Mouse (Mus musculus) cerebellum, postnatal 36 days (tissue): ENCODE data around the gene Isg20l2.

Experiments
- DNase-seq, 2 experiments: peaks; one replicate each; pipeline ENCODE4 v3.0.0; 2021 to 2022; ENCODE audit warnings: mixed read lengths in 2 of 2

Isg20l2 gene

GRCm38 (mm10) chr3:87948378-87949265 lies 18.5 kb downstream of the Isg20l2 start, which contains the start of gene Crabp2:
Gene Crabp2, plus strand, starts transcription at chr3:87948666.
- no peak for DNase-seq

GRCm38 (mm10) chr3:87949266-87949954 lies 19.3 kb downstream of the Isg20l2 start:
- no peak for DNase-seq

GRCm38 (mm10) chr3:87949955-87950515 lies 19.9 kb downstream of the Isg20l2 start:
- DNase-seq = no peak

GRCm38 (mm10) chr3:87951946-87952345 lies 21.8 kb downstream of the Isg20l2 start:
- no peak for DNase-seq

GRCm38 (mm10) chr3:87952440-87952839 lies 22.3 kb downstream of the Isg20l2 start:
- DNase-seq = no peak

- DNase-seq = no peak
Observed at GRCm38 (mm10) chr3:87958056-87958455, 27.9 kb downstream of the Isg20l2 start.

GRCm38 (mm10) chr3:87958476-87958875 lies 28.4 kb downstream of the Isg20l2 start:
- DNase-seq = no peak

GRCm38 (mm10) chr3:87958967-87959366 lies 28.9 kb downstream of the Isg20l2 start:
- no peak for DNase-seq

GRCm38 (mm10) chr3:87959371-87959770 lies 29.3 kb downstream of the Isg20l2 start:
- DNase-seq = no peak

GRCm38 (mm10) chr3:87960191-87960585 lies 30.1 kb downstream of the Isg20l2 start:
- no peak for DNase-seq

- DNase-seq = peak; percentile 66 to 68
Observed at GRCm38 (mm10) chr3:87960586-87961191, 30.6 kb downstream of the Isg20l2 start.

GRCm38 (mm10) chr3:87970184-87970938 lies 40.2 kb downstream of the Isg20l2 start:
- peak; percentile 37 to 49 for DNase-seq

GRCm38 (mm10) chr3:87970939-87971488 lies 40.9 kb downstream of the Isg20l2 start, which contains the start of gene Nes:
Gene Nes, plus strand, starts transcription at chr3:87971078.
- no peak for DNase-seq

GRCm38 (mm10) chr3:87971489-87972202 lies 41.5 kb downstream of the Isg20l2 start:
- DNase-seq = no peak

GRCm38 (mm10) chr3:87972203-87972664 lies 42.1 kb downstream of the Isg20l2 start:
- DNase-seq = no peak

- no peak for DNase-seq
Observed at GRCm38 (mm10) chr3:87972776-87973175, 42.7 kb downstream of the Isg20l2 start.

- no peak for DNase-seq
Observed at GRCm38 (mm10) chr3:87973593-87974380, 43.7 kb downstream of the Isg20l2 start.

GRCm38 (mm10) chr3:87974381-87974987 lies 44.4 kb downstream of the Isg20l2 start:
- DNase-seq = no peak

GRCm38 (mm10) chr3:87979493-87979892 lies 49.4 kb downstream of the Isg20l2 start:
- DNase-seq = no peak

GRCm38 (mm10) chr3:87980085-87980484 lies 50.0 kb downstream of the Isg20l2 start:
- DNase-seq = no peak
